Mouse (Mus musculus) MEL-GATA-1-ER (cell line): Measurements from ENCODE around the gene Smc2.
"Not testable (repeated sequence)": the region's sequence is repeated elsewhere in the genome, so short reads cannot be mapped to it uniquely, and the experiment has no call there.

Source experiments
- DNase-seq: peaks from one replicate; pipeline ENCODE4 v3.0.0-alpha.2; 2012; ENCODE audit warnings: low read depth; ENCODE audit errors: extremely low read depth

Gene Smc2

GRCm38 (mm10) chr4:52438886-52439664 lies at the start of gene Smc2:
Gene Smc2 (plus strand): TSS chr4:52439243.
- DNase-seq: peak; percentile 81

- peak; percentile 54 for DNase-seq
These were observed 27.5 kb upstream of the Smc2 start for GRCm38 (mm10) chr4:52411587-52411986.

- no peak for DNase-seq
These were observed 15.4 kb upstream of the Smc2 start for GRCm38 (mm10) chr4:52423653-52424052.

- peak; percentile 79 for DNase-seq
These were observed 9.5 kb upstream of the Smc2 start for GRCm38 (mm10) chr4:52429310-52430198.

GRCm38 (mm10) chr4:52435551-52435950 lies 3.5 kb upstream of the Smc2 start:
- DNase-seq: not testable (repeated sequence)

- DNase-seq: peak; percentile 36
These were observed 615 bp upstream of the Smc2 start for GRCm38 (mm10) chr4:52438371-52438885.

GRCm38 (mm10) chr4:52459726-52460125 lies 20.7 kb downstream of the Smc2 start:
- DNase-seq: no peak

GRCm38 (mm10) chr4:52461321-52461720 lies 22.3 kb downstream of the Smc2 start:
- no peak for DNase-seq

GRCm38 (mm10) chr4:52473431-52473830 lies 34.4 kb downstream of the Smc2 start:
- DNase-seq: no peak

GRCm38 (mm10) chr4:52487486-52487885 lies 48.4 kb downstream of the Smc2 start:
- DNase-seq: no peak

GRCm38 (mm10) chr4:52497144-52497543 lies 58.1 kb downstream of the Smc2 start, which contains the start of gene Vma21-ps:
Gene Vma21-ps (minus strand): TSS chr4:52497244.
- not testable (repeated sequence) for DNase-seq

- DNase-seq: no peak
These were observed 78.5 kb downstream of the Smc2 start for GRCm38 (mm10) chr4:52517580-52517979.

GRCm38 (mm10) chr4:52519301-52519700 lies 80.3 kb downstream of the Smc2 start:
- DNase-seq: no peak

GRCm38 (mm10) chr4:52526464-52526863 lies 87.4 kb downstream of the Smc2 start:
- no peak for DNase-seq

- DNase-seq: no peak
These were observed 91.6 kb downstream of the Smc2 start for GRCm38 (mm10) chr4:52530636-52531035.
